Mouse (Mus musculus) liver, embryonic 14.5 days (tissue): ENCODE results near the gene Rnf43. TPM values are rescaled to one million over a fixed set of nuclear protein-coding genes. Genes with fewer than 3 reads are reported as not detected.
A peak's percentile ranks its signal among the peaks of the same experiment; 100 is the strongest.

Experiments
- ATAC-seq: fragments of 200-750 bp; cut with Nextera tagmentation; 2 replicates; pipeline ENCODE4 v1.8.0; 2017; ENCODE audit warnings: moderate number of reproducible peaks, mild to moderate bottlenecking, moderate library complexity; ENCODE audit not compliant: insufficient read depth
- DNase-seq, 3 experiments: peaks; one replicate each; pipeline ENCODE4 v3.0.0-alpha.2; 2012 to 2013; ENCODE audit warnings: low read depth in 3 of 3, low spot score in 3 of 3
- H3K27ac ChIP-seq: fragments of 300-500 bp; sonication (generic); 2 replicates; pipeline ENCODE4 v1.5.1; 2014; ENCODE audit warnings: moderate library complexity, mild to moderate bottlenecking, control low read depth, inconsistent platforms
- H3K27me3 ChIP-seq: fragments of 300-500 bp; sonication (generic); 2 replicates; pipeline ENCODE4 v1.6.1; 2014; ENCODE audit warnings: mild to moderate bottlenecking, low read length, moderate library complexity; ENCODE audit not compliant: control insufficient read depth, insufficient read depth
- H3K36me3 ChIP-seq: fragments of 300-500 bp; sonication (generic); replicated peaks from 2 replicates; pipeline ENCODE4 v1.6.1; 2014; ENCODE audit warnings: low read depth; ENCODE audit not compliant: control insufficient read depth, insufficient read depth
- H3K4me1 ChIP-seq, 2 experiments: fragments of 200-500 bp in 1 of 2; fragments of 300-500 bp in 1 of 2; sonication (generic) in 1 of 2; replicated peaks; 2 replicates each; pipeline ENCODE4 v1.6.1; 2012 to 2014; ENCODE audit warnings: antibody characterized with exemption in 1 of 2, inconsistent platforms in 1 of 2, low read length in 1 of 2; ENCODE audit not compliant: control insufficient read depth in 2 of 2, insufficient read depth in 2 of 2
- H3K4me2 ChIP-seq: fragments of 300-500 bp; sonication (generic); 2 replicates; pipeline ENCODE4 v1.6.1; 2014; ENCODE audit warnings: low read depth, mild to moderate bottlenecking, control low read depth, moderate library complexity
- H3K4me3 ChIP-seq, 2 experiments: fragments of 200-500 bp in 1 of 2; fragments of 300-500 bp in 1 of 2; sonication (generic) in 1 of 2; 2 replicates each; pipeline ENCODE4 v1.5.1; 2012 to 2014; ENCODE audit warnings: low read depth in 2 of 2, low read length in 2 of 2, mild to moderate bottlenecking in 2 of 2, control low read depth in 1 of 2, inconsistent platforms in 1 of 2, moderate library complexity in 1 of 2; ENCODE audit not compliant: insufficient read depth in 1 of 2
- H3K9ac ChIP-seq: fragments of 300-500 bp; sonication (generic); replicated peaks from 2 replicates; pipeline ENCODE4 v1.6.1; 2014; ENCODE audit warnings: mild to moderate bottlenecking, control low read depth, moderate library complexity
- H3K9me3 ChIP-seq: fragments of 300-500 bp; sonication (generic); 2 replicates; pipeline ENCODE4 v1.6.1; 2016; ENCODE audit warnings: low read length, mixed read lengths; ENCODE audit not compliant: control insufficient read depth
- CTCF ChIP-seq: IDR thresholded peaks from 2 replicates; pipeline ENCODE4 v1.5.1; 2016; ENCODE audit warnings: antibody characterized with exemption, low read depth, control low read depth
- EP300 ChIP-seq: IDR thresholded peaks from 2 replicates; pipeline ENCODE4 v1.6.1; 2016; ENCODE audit warnings: antibody characterized with exemption, low read depth
- WGBS: fragments of 180-500 bp; shearing (Covaris S2); extraction: QIAGEN DNeasy Blood & Tissue Kit; methylation state at CpG from one replicate; pipeline ENCODE4 v1.1.7; 2014; ENCODE audit not compliant: insufficient replicate concordance; 5-methylcytosine and 5-hydroxymethylcytosine counted together
- polyA plus RNA-seq, 2 experiments: library from polyadenylated mRNA; depleted of rRNA in 1 of 2; stranded (reverse) in 1 of 2; unstranded in 1 of 2; fragments of >200 nt; fragmentation: Nextera tagmentation in 1 of 2; extraction: Ambion mirVana in 1 of 2; gene quantifications; 2 replicates each; pipeline versions ENCODE4 v1.2.1 to v1.2.3; 2012 to 2014

Rnf43 gene
- polyA plus RNA-seq, 2 experiments, result 3.5 to 4.5 TPM

DNA sequence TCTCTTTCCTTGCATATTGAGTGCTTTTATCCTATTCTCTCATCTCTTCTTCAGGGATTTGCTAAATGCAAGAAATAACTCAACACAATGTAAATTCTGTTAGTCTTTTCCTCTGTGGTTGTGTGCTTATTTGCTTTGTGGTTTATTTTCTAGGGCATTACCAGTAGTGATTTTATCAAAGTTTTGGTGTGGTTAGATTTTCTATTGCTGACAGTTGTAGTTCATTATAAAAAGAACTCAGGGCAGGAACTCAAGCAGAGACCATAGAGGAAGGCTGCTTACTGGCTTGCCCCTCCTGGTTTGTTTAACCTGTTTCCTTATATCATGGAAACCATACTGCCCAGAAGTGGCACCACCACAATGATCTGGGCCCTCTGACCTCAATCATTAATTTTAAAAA, 19.7 kb upstream of the Rnf43 start:
- Histone ChIP-seq H3K4me2 (no peak overlapping the region), H3K9me3 (no peaks in the 10 kb centered on the region), H3K4me3 (no peak overlapping the region), H3K9ac (no peak overlapping the region), H3K27me3 (no peaks in the 10 kb centered on the region), H3K36me3 (no peaks in the 10 kb centered on the region), H3K4me1 (peaks cover 0 to 4% of the 10 kb centered on the region in 2 experiments; a peak in 2 of 4 replicates), H3K27ac (no peak overlapping the region)
- ATAC-seq, result no peak
- no peak for TF ChIP-seq CTCF
- no peak for TF ChIP-seq EP300
- DNase-seq, result no peak

DNA sequence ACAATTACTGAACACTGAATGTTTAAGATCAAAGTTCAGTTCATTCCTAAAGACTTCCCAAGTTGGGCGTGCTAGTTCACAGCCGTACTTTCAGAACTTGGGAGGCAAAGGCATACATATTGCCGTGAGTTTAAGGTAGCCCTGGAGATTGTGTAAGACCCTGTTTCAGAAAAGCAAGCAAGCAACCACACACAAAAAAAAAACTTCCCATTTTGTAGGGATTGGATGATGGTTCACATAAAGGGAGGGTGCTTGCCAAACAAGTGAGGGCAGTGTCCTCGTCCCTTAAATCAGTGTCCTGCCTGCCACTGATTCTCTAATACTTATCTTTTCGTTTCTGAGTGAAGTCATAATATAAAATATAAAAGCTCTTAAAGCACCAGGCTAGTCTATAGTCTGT, 7.8 kb upstream of the Rnf43 start:
- no peaks in the 10 kb centered on the region for H3K27me3 ChIP-seq
- WGBS, result 49% methylated on average over 5 of the region's 5 CpGs
- H3K27ac ChIP-seq, result no peak overlapping the region
- H3K9me3 ChIP-seq, result no peaks in the 10 kb centered on the region
- H3K9ac ChIP-seq, result no peak overlapping the region
- H3K4me2 ChIP-seq, result no peak overlapping the region
- DNase-seq, result no peak
- H3K4me3 ChIP-seq, result no peak overlapping the region
- H3K36me3 ChIP-seq, result no peaks in the 10 kb centered on the region
- TF ChIP-seq CTCF, result no peak
- no peak for TF ChIP-seq EP300
- no peak for ATAC-seq
- H3K4me1 ChIP-seq, result no peaks in the 10 kb centered on the region

DNA sequence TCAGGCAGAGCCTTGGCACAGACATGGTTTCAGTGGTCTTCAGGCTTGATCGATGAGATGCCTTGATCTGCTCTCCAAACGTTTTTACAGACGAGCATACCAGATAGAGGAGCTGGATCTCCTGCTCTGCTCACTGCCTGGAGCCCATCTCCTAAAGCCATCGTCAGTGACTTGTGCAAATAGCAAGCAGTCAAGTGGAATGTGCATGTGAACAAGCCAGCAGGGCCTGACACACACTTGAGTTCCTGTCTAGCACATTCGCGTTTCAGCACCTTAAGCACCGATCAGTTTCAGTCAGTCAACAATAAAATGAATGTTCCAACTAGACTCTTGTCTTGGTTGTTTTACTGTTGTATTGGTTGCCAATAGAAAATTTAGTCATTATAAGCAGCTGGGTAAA, 3.3 kb upstream of the Rnf43 start:
- H3K4me1 ChIP-seq, result peaks cover 0 to 6% of the 10 kb centered on the region in 2 experiments; a peak in 1 of 4 replicates
- H3K9me3 ChIP-seq, result no peaks in the 10 kb centered on the region
- H3K27me3 ChIP-seq, result no peaks in the 10 kb centered on the region
- WGBS, result 63% methylated on average over 7 of the region's 7 CpGs
- no peaks in the 10 kb centered on the region for H3K36me3 ChIP-seq
- H3K4me2 ChIP-seq, result no peak overlapping the region
- H3K4me3 ChIP-seq, result no peak overlapping the region
- ATAC-seq, result no peak
- no peak overlapping the region for H3K9ac ChIP-seq
- DNase-seq, result no peak
- TF ChIP-seq CTCF (no peak), EP300 (no peak)
- H3K27ac ChIP-seq, result no peak overlapping the region

DNA sequence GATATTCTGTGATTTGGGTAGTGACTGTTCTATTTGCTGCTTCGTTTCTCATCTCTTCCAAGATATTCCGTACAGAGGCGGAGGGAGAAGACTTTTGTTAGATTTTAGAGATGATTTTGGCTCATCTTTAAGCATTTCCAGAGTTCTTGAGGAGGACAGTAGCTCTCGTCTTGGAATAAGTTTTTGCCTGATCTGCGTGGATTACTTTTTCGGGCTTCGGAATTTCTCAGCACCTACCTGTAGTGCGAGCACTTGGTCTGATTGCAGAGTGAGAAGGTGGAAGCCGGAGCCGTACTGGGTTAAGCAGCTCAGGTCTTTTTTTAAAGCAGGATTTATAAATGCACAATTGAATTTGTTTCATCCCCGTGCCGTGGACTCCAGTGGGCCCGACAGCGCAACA, 300 bp downstream of the Rnf43 start:
- no peak for TF ChIP-seq EP300
- TF ChIP-seq CTCF, result no peak
- no peak overlapping the region for H3K27ac ChIP-seq
- no peaks in the 10 kb centered on the region for H3K27me3 ChIP-seq
- H3K4me2 ChIP-seq, result peak overlapping the region; percentile 60
- no peak for ATAC-seq
- H3K36me3 ChIP-seq, result no peaks in the 10 kb centered on the region
- 22% methylated on average over 14 of the region's 14 CpGs for WGBS
- H3K4me1 ChIP-seq, result peaks cover 0 to 8% of the 10 kb centered on the region in 2 experiments; a peak in 1 of 4 replicates
- DNase-seq, result no peak
- H3K4me3 ChIP-seq, result peak overlapping the region; percentile 38 to 48
- no peaks in the 10 kb centered on the region for H3K9me3 ChIP-seq
- H3K9ac ChIP-seq, result peak overlapping the region; percentile 25; the same call in 1 of the 2 replicates

DNA sequence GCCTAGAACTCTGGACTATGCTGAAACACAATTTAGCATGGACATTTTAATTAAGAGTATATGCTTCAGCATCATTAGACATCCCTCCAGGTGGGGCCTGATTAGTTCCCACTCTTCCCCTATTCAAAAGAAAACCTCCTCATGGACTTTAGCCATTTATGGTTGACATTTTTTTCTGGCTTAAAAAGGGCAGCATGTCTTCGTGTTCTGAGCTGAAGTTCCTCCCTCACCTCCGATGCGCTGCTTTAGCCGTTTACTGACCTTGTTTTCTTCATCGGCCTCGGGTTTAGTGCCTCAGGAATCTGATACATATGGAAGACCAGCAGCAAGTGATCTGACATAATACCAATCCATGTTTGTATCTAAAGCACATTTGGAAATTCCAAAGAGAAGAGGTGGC, 1.4 kb downstream of the Rnf43 start:
- no peak for TF ChIP-seq EP300
- no peak for TF ChIP-seq CTCF
- no peaks in the 10 kb centered on the region for H3K27me3 ChIP-seq
- H3K4me3 ChIP-seq, result peak overlapping the region; percentile 38 to 57
- DNase-seq (no peak), ATAC-seq (no peak)
- H3K27ac ChIP-seq, result no peak overlapping the region
- H3K9ac ChIP-seq, result no peak overlapping the region; the same call in 1 of the 2 replicates
- H3K9me3 ChIP-seq, result no peaks in the 10 kb centered on the region
- H3K4me1 ChIP-seq, result peaks cover 0 to 8% of the 10 kb centered on the region in 2 experiments; a peak in 1 of 4 replicates
- H3K4me2 ChIP-seq, result peak overlapping the region; percentile 31; the same call in 1 of the 2 replicates
- no peaks in the 10 kb centered on the region for H3K36me3 ChIP-seq
- WGBS, result 67% methylated on average over 6 of the region's 6 CpGs
